Mouse (Mus musculus) megakaryocyte, embryonic 14.5 days (primary cell): Measurements from ENCODE around the gene Anapc7.

Experiments used
- FLI1 ChIP-seq: IDR thresholded peaks from 2 replicates; pipeline ENCODE4 v1.6.1; 2012; ENCODE audit warnings: low read length, inconsistent platforms, mixed read lengths
- GATA1 ChIP-seq: IDR thresholded peaks from 3 replicates; pipeline ENCODE4 v1.6.1; 2012; ENCODE audit warnings: mixed read lengths, low read length, inconsistent platforms, borderline replicate concordance

DNA sequence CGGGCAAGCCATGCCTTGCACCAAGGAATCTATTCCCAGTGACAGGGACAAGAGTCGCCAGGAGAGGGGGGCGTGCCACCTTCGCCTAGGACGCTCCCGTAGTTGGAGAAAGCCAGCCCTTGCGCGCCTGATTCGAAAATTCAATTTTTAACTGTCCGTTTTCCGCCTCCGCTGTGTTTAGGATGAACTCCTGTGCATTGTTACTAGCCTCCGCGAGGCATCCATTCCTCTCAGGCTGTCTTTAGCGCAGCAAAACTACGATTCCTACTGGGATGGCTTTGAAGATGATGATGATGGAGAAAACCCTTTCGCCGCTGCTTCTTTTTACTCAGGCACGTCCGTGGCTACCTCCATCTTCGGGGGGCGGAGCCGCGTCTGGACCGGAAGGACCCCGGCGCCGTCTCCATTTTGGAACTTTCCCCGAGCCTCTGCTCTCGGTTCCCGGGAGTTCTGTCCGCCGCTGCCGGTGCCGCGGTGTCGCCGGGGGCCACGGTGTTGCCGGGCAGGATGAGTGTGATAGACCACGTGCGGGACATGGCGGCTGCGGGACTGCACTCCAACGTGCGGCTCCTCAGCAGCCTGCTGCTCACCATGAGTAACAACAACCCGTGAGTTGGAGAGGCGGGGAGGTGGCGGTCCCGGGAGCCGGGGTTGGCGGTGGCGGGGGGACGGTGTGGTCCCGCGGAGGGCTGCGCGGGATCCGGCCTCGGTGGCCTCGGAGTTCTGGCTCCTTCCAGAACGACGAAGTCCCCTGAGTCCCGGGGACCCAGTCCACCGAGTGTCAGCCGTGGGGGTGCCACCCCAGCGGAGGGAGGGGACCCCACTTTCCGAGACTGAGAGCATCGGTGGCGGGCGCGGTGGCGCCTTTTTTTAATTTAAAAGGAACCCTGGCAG, 825 bp downstream of the Anapc7 start:
- TF ChIP-seq GATA1 (no peak), FLI1 (no peak)
